Mouse (Mus musculus): ENCODE data around the gene Mboat7. TPM values are rescaled to one million over a fixed set of nuclear protein-coding genes. Genes with fewer than 3 reads are reported as not detected.
A peak's percentile ranks its signal among the peaks of the same experiment; 100 is the strongest.

Mboat7 gene
- total and polyA plus RNA-seq, 3 experiments, result 31.1 to 113 TPM; not detected in 1

- TF ChIP-seq BHLHE40 (IDR thresholded peaks at IDR 0.05; ENCODE audit: borderline replicate concordance, low read depth, low read length) (no peak), POLR2AphosphoS2 (IDR thresholded peaks at IDR 0.05; ENCODE audit: low read length) (no peak), ZKSCAN1 (IDR thresholded peaks at IDR 0.05; ENCODE audit: low read depth, low read length) (no peak), GABPA (IDR thresholded peaks at IDR 0.05; ENCODE audit: low read depth, low read length) (no peak), MYB (IDR thresholded peaks at IDR 0.05; ENCODE audit: low read depth, low read length) (no peak), ETS1 (IDR thresholded peaks at IDR 0.05; ENCODE audit: low read depth, low read length) (no peak), MEF2A (IDR thresholded peaks at IDR 0.05; ENCODE audit: extremely low read depth, insufficient replicate concordance, low read depth, low read length, poor library complexity, severe bottlenecking) (no peak), RAD21 (IDR thresholded peaks at IDR 0.05; ENCODE audit: low read depth, low read length) (no peak), TCF12 (IDR thresholded peaks at IDR 0.05; ENCODE audit: low read depth, low read length) (no peak)
- DNase-seq (ENCODE audit: low read depth, low spot score), result no peak
- Histone ChIP-seq H3K36me3 (ENCODE audit: control insufficient read depth in 1 of 2, insufficient read depth in 2 of 2, low read length in 2 of 2) (peaks cover 0 to 6% of the 10 kb centered on the region in 2 experiments; a peak in 2 of 4 replicates), H3K27ac (ENCODE audit: control insufficient read depth, low read depth, low read length) (0 out of 2 replicates have a peak overlapping the region, but pooled peaks have one; percentile 5), H3K79me2 (ENCODE audit: control insufficient read depth, insufficient read depth, low read length, poor library complexity) (peaks cover 31% of the 10 kb centered on the region), H3K9ac (ENCODE audit: control insufficient read depth, low read depth, low read length, poor library complexity, severe bottlenecking) (peak overlapping the region; percentile 93), H3K9me3 (replicated peaks; ENCODE audit: insufficient read depth, low read length) (no peaks in the 10 kb centered on the region), H3K4me1 (ENCODE audit: control insufficient read depth in 1 of 2, insufficient read depth in 2 of 2, low read length in 2 of 2) (peaks cover 0 to 9% of the 10 kb centered on the region in 2 experiments; a peak in 2 of 4 replicates), H3K4me3 (ENCODE audit: control insufficient read depth in 1 of 2, insufficient read depth in 1 of 2, low read depth in 2 of 2, low read length in 2 of 2) (peak overlapping the region; percentile 67 to 98), H3K27me3 (ENCODE audit: control insufficient read depth in 1 of 2, insufficient read depth in 2 of 2, low read length in 2 of 2) (no peaks in the 10 kb centered on the region)
Observed at GRCm38 (mm10) chr7:3629030-3629429, 64.3 kb downstream of the Mboat7 start.

Other genes starting within 250 kb of the Mboat7 start
- gene Tarm1, start 190.9 kb downstream of the Mboat7 start, total RNA-seq (2012; rRNA removed), result 1.7 and 1.9 TPM in 2 replicates
- 1 to 10 TPM in 1 of 2 experiments, not detected in 1; 1.1 TPM for gene Tarm1, start 190.9 kb downstream of the Mboat7 start, polyA plus RNA-seq (2012; ENCODE audit: insufficient read depth in 1 of 2, insufficient read length in 2 of 2, low read depth in 1 of 2, low replicate concordance in 2 of 2, missing spikeins in 1 of 2)
- gene Oscar, start 77.4 kb downstream of the Mboat7 start, total RNA-seq (2012; rRNA removed), result not detected in 2 replicates
- gene Oscar, start 77.4 kb downstream of the Mboat7 start, polyA plus RNA-seq (2012; ENCODE audit: insufficient read depth in 1 of 2, insufficient read length in 2 of 2, low read depth in 1 of 2, low replicate concordance in 2 of 2, missing spikeins in 1 of 2), result not detected
- 177 and 180 TPM in 2 replicates for gene Ndufa3, start 76.2 kb downstream of the Mboat7 start, total RNA-seq (2012; rRNA removed)
- 100 to 1,000 TPM in 1 of 2 experiments, not detected in 1; 246 TPM for gene Ndufa3, start 76.2 kb downstream of the Mboat7 start, polyA plus RNA-seq (2012; ENCODE audit: insufficient read depth in 1 of 2, insufficient read length in 2 of 2, low read depth in 1 of 2, low replicate concordance in 2 of 2, missing spikeins in 1 of 2)
- gene Tfpt, start 63.6 kb downstream of the Mboat7 start, total RNA-seq (2012; rRNA removed), result 35.2 and 42.4 TPM in 2 replicates
- gene Tfpt, start 63.6 kb downstream of the Mboat7 start, polyA plus RNA-seq (2012; ENCODE audit: insufficient read depth in 1 of 2, insufficient read length in 2 of 2, low read depth in 1 of 2, low replicate concordance in 2 of 2, missing spikeins in 1 of 2), result 10 to 100 TPM in 1 of 2 experiments, not detected in 1; 50.0 TPM
- 146 and 147 TPM in 2 replicates for gene Prpf31, start 63.5 kb downstream of the Mboat7 start, total RNA-seq (2012; rRNA removed)
- gene Prpf31, start 63.5 kb downstream of the Mboat7 start, polyA plus RNA-seq (2012; ENCODE audit: insufficient read depth in 1 of 2, insufficient read length in 2 of 2, low read depth in 1 of 2, low replicate concordance in 2 of 2, missing spikeins in 1 of 2), result 100 to 1,000 TPM; 187 to 334 TPM
- gene Cnot3, start 48.3 kb downstream of the Mboat7 start, total RNA-seq (2012; rRNA removed), result 16.9 and 17.4 TPM in 2 replicates
- gene Cnot3, start 48.3 kb downstream of the Mboat7 start, polyA plus RNA-seq (2012; ENCODE audit: insufficient read depth in 1 of 2, insufficient read length in 2 of 2, low read depth in 1 of 2, low replicate concordance in 2 of 2, missing spikeins in 1 of 2), result 100 to 1,000 TPM in 1 of 2 experiments, 10 to 100 TPM in 1; 86.6 to 118 TPM
- 8.3 and 11.0 TPM in 2 replicates for gene Leng1, start 27.7 kb downstream of the Mboat7 start, total RNA-seq (2012; rRNA removed)
- gene Leng1, start 27.7 kb downstream of the Mboat7 start, polyA plus RNA-seq (2012; ENCODE audit: insufficient read depth in 1 of 2, insufficient read length in 2 of 2, low read depth in 1 of 2, low replicate concordance in 2 of 2, missing spikeins in 1 of 2), result 10 to 100 TPM in 1 of 2 experiments, not detected in 1; 11.3 TPM
- gene Tmc4, start 16.0 kb downstream of the Mboat7 start, total RNA-seq (2012; rRNA removed), result 2.0 and 2.7 TPM in 2 replicates
- gene Tmc4, start 16.0 kb downstream of the Mboat7 start, polyA plus RNA-seq (2012; ENCODE audit: insufficient read depth in 1 of 2, insufficient read length in 2 of 2, low read depth in 1 of 2, low replicate concordance in 2 of 2, missing spikeins in 1 of 2), result 10 to 100 TPM in 1 of 2 experiments, not detected in 1; 16.8 TPM
- 16.0 and 17.1 TPM in 2 replicates for gene Tsen34, start 660 bp downstream of the Mboat7 start, total RNA-seq (2012; rRNA removed)
- gene Tsen34, start 660 bp downstream of the Mboat7 start, polyA plus RNA-seq (2012; ENCODE audit: insufficient read depth in 1 of 2, insufficient read length in 2 of 2, low read depth in 1 of 2, low replicate concordance in 2 of 2, missing spikeins in 1 of 2), result 10 to 100 TPM in 1 of 2 experiments, not detected in 1; 21.7 TPM
- 2,912 and 2,921 TPM in 2 replicates for gene Rps9, start 10.5 kb upstream of the Mboat7 start, total RNA-seq (2012; rRNA removed)
- gene Rps9, start 10.5 kb upstream of the Mboat7 start, polyA plus RNA-seq (2012; ENCODE audit: insufficient read depth in 1 of 2, insufficient read length in 2 of 2, low read depth in 1 of 2, low replicate concordance in 2 of 2, missing spikeins in 1 of 2), result 1,000 to 10,000 TPM in 1 of 2 experiments, not detected in 1; 2,284 TPM
- 0.12 and 0.20 TPM in 2 replicates for gene Pirb, start 26.9 kb upstream of the Mboat7 start, total RNA-seq (2012; rRNA removed)
- under 1 TPM in 1 of 2 experiments, not detected in 1; 0.56 TPM for gene Pirb, start 26.9 kb upstream of the Mboat7 start, polyA plus RNA-seq (2012; ENCODE audit: insufficient read depth in 1 of 2, insufficient read length in 2 of 2, low read depth in 1 of 2, low replicate concordance in 2 of 2, missing spikeins in 1 of 2)
- gene Gm15448, start 132.2 kb upstream of the Mboat7 start, total RNA-seq (2012; rRNA removed), result not detected in 2 replicates
- under 1 TPM in 1 of 2 experiments, not detected in 1; 0.04 TPM for gene Gm15448, start 132.2 kb upstream of the Mboat7 start, polyA plus RNA-seq (2012; ENCODE audit: insufficient read depth in 1 of 2, insufficient read length in 2 of 2, low read depth in 1 of 2, low replicate concordance in 2 of 2, missing spikeins in 1 of 2)
- not detected in 2 replicates for gene Pira2, start 151.5 kb upstream of the Mboat7 start, total RNA-seq (2012; rRNA removed)
- gene Pira2, start 151.5 kb upstream of the Mboat7 start, polyA plus RNA-seq (2012; ENCODE audit: insufficient read depth in 1 of 2, insufficient read length in 2 of 2, low read depth in 1 of 2, low replicate concordance in 2 of 2, missing spikeins in 1 of 2), result under 1 TPM in 1 of 2 experiments, not detected in 1; 0.07 TPM
- gene Gm14548, start 204.6 kb upstream of the Mboat7 start, total RNA-seq (2012; rRNA removed), result 0.04 and 0.16 TPM in 2 replicates
- gene Gm14548, start 204.6 kb upstream of the Mboat7 start, polyA plus RNA-seq (2012; ENCODE audit: insufficient read depth in 1 of 2, insufficient read length in 2 of 2, low read depth in 1 of 2, low replicate concordance in 2 of 2, missing spikeins in 1 of 2), result under 1 TPM in 1 of 2 experiments, not detected in 1; 0.13 TPM
- 0.04 TPM in 1 of 2 replicates, not detected in the other for gene Lilra6, start 222.0 kb upstream of the Mboat7 start, total RNA-seq (2012; rRNA removed)
- gene Lilra6, start 222.0 kb upstream of the Mboat7 start, polyA plus RNA-seq (2012; ENCODE audit: insufficient read depth in 1 of 2, insufficient read length in 2 of 2, low read depth in 1 of 2, low replicate concordance in 2 of 2, missing spikeins in 1 of 2), result under 1 TPM in 1 of 2 experiments, not detected in 1; 0.19 TPM

Data from MEL (cell line).